Mouse (Mus musculus): ENCODE measurements around the gene Lig3. TPM values are rescaled to one million over a fixed set of nuclear protein-coding genes. Genes with fewer than 3 reads are reported as not detected.

The Lig3 gene
- total and polyA plus RNA-seq, 3 experiments, result 45.2 to 101 (median 45.7) TPM

- no peak; the same call in 1 of the 2 replicates for TF ChIP-seq POLR2AphosphoS2 (IDR thresholded peaks at IDR 0.05; ENCODE audit: low read depth, low read length)
- TF ChIP-seq PAX5 (IDR thresholded peaks at IDR 0.05; ENCODE audit: low read length), result no peak
- no peak for TF ChIP-seq USF1 (IDR thresholded peaks at IDR 0.05; ENCODE audit: low read depth, low read length)
- DNase-seq (ENCODE audit: extremely low read depth), result no peak
- Histone ChIP-seq H3K27me3 (replicated peaks) (no peaks in the 10 kb centered on the region), H3K4me3 (replicated peaks in 1 of 3; ENCODE audit: low read depth in 2 of 3, low read length in 2 of 3, poor library complexity in 1 of 3) (no peak overlapping the region), H3K9me3 (replicated peaks; ENCODE audit: low read length) (no peaks in the 10 kb centered on the region), H3K79me2 (replicated peaks; ENCODE audit: control insufficient read depth, extremely low read depth, insufficient read depth, poor library complexity, severe bottlenecking) (no peaks in the 10 kb centered on the region), H3K36me3 (replicated peaks in 1 of 2; ENCODE audit: control insufficient read depth in 1 of 2, insufficient read depth in 1 of 2, low read length in 1 of 2) (peaks cover 57 to 63% of the 10 kb centered on the region in 2 experiments), H3K4me1 (ENCODE audit: control insufficient read depth in 1 of 2, insufficient read depth in 2 of 2) (peaks cover 0 to 7% of the 10 kb centered on the region in 2 experiments; a peak in 2 of 4 replicates), H3K9ac (ENCODE audit: insufficient read depth, low read depth) (no peak overlapping the region), H3K4me2 (ENCODE audit: insufficient read depth, low read depth, poor library complexity, severe bottlenecking) (no peak overlapping the region), H3K27ac (ENCODE audit: insufficient read depth, low read depth) (no peak overlapping the region)
- dilution Hi-C loops (cut with MboI; ENCODE audit: extremely low pct_ligation_motif_present, extremely low pct_unique_long_range_greater_than_20kb, low sequenced_read_pairs), result no loop called here
- in situ Hi-C loops (cut with MboI; ENCODE audit: low pct_ligation_motif_present, low pct_unique_long_range_greater_than_20kb, low sequenced_read_pairs), result no loop called here
Measured at GRCm38 (mm10) chr11:82806656-82807055, 25.7 kb downstream of the Lig3 start.

DNA sequence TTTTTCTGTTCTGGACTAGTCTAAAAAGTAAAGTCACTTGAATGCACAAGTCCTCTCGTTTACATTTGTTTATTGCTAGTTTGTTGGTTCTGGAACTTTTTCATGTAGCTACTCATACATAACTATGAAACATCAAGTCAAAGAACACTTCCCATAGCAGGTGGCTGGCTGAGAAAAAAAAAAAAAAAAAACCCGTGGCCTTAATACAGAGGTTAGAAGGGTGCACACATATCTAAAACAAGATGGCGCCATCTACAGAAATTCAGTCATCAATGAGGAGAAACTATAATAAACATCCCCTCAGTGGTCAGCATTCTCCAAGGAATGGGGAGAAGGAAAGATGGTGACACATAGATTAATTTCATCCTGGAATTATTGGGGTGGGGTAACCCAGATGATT, 26.5 kb downstream of the Lig3 start:
- H3K36me3 ChIP-seq (replicated peaks in 1 of 2; ENCODE audit: control insufficient read depth in 1 of 2, insufficient read depth in 1 of 2, low read length in 1 of 2), result peaks cover 57 to 61% of the 10 kb centered on the region in 2 experiments

GRCm38 (mm10) chr11:82808485-82808884, 27.6 kb downstream of the Lig3 start:
- TF ChIP-seq MAFK (IDR thresholded peaks at IDR 0.05; ENCODE audit: insufficient replicate concordance, low read length), result no peak
- TF ChIP-seq SIN3A (IDR thresholded peaks at IDR 0.05; ENCODE audit: low read length), result no peak
- TF ChIP-seq ETS1 (conservative IDR thresholded peaks at IDR 0.05; ENCODE audit: low read depth, low read length), result no peak
- no peak for TF ChIP-seq CHD1 (IDR thresholded peaks at IDR 0.05; ENCODE audit: low read depth, low read length)
- no peak for TF ChIP-seq POLR2AphosphoS2 (IDR thresholded peaks at IDR 0.05; ENCODE audit: low read depth, low read length)
- no peak for TF ChIP-seq SMC3 (IDR thresholded peaks at IDR 0.05; ENCODE audit: low read depth, low read length)
- no peak for TF ChIP-seq PAX5 (IDR thresholded peaks at IDR 0.05; ENCODE audit: low read length)
- TF ChIP-seq JUN (IDR thresholded peaks at IDR 0.05; ENCODE audit: insufficient read depth, low read depth, low read length), result no peak
- TF ChIP-seq GABPA (IDR thresholded peaks at IDR 0.05; ENCODE audit: insufficient replicate concordance, low read depth, low read length), result no peak
- TF ChIP-seq EP300 (IDR thresholded peaks at IDR 0.05; ENCODE audit: low read length), result no peak
- TF ChIP-seq ZKSCAN1 (IDR thresholded peaks at IDR 0.05; ENCODE audit: borderline replicate concordance, low read depth, low read length), result no peak
- no peak for TF ChIP-seq RCOR1 (conservative IDR thresholded peaks at IDR 0.05; ENCODE audit: low read depth, low read length)
- TF ChIP-seq MEF2A (IDR thresholded peaks at IDR 0.05; ENCODE audit: borderline replicate concordance, low read depth, low read length), result no peak
- no peak for TF ChIP-seq MAZ (IDR thresholded peaks at IDR 0.05; ENCODE audit: low read depth, low read length)
- TF ChIP-seq HCFC1 (IDR thresholded peaks at IDR 0.05; ENCODE audit: low read depth, low read length), result no peak
- no peak for TF ChIP-seq UBTF (IDR thresholded peaks at IDR 0.05; ENCODE audit: low read depth, low read length)
- TF ChIP-seq ZC3H11A (IDR thresholded peaks at IDR 0.05; ENCODE audit: low read depth, low read length), result no peak
- TF ChIP-seq NRF1 (IDR thresholded peaks at IDR 0.05; ENCODE audit: low read depth, low read length), result no peak
- no peak for TF ChIP-seq USF2 (conservative IDR thresholded peaks at IDR 0.05; ENCODE audit: low read depth, low read length)
- TF ChIP-seq IRF4 (IDR thresholded peaks at IDR 0.05; ENCODE audit: low read depth, low read length), result no peak
- H3K4me2 ChIP-seq (ENCODE audit: insufficient read depth, low read depth, poor library complexity, severe bottlenecking), result no peak overlapping the region
- peaks cover 50 to 54% of the 10 kb centered on the region in 2 experiments for H3K36me3 ChIP-seq (replicated peaks in 1 of 2; ENCODE audit: control insufficient read depth in 1 of 2, insufficient read depth in 1 of 2, low read length in 1 of 2)
- H3K27me3 ChIP-seq (replicated peaks), result no peaks in the 10 kb centered on the region
- dilution Hi-C loops (cut with MboI; ENCODE audit: extremely low pct_ligation_motif_present, extremely low pct_unique_long_range_greater_than_20kb, low sequenced_read_pairs), result no loop called here
- peaks cover 0 to 7% of the 10 kb centered on the region in 2 experiments; a peak in 2 of 4 replicates for H3K4me1 ChIP-seq (ENCODE audit: control insufficient read depth in 1 of 2, insufficient read depth in 2 of 2)
- in situ Hi-C loops (cut with MboI; ENCODE audit: low pct_ligation_motif_present, low pct_unique_long_range_greater_than_20kb, low sequenced_read_pairs), result no loop called here
- no peak overlapping the region for H3K9ac ChIP-seq (ENCODE audit: insufficient read depth, low read depth)
- H3K27ac ChIP-seq (ENCODE audit: insufficient read depth, low read depth), result no peak overlapping the region
- H3K9me3 ChIP-seq (replicated peaks; ENCODE audit: low read length), result no peaks in the 10 kb centered on the region
- H3K79me2 ChIP-seq (replicated peaks; ENCODE audit: control insufficient read depth, extremely low read depth, insufficient read depth, poor library complexity, severe bottlenecking), result no peaks in the 10 kb centered on the region
- no peak for DNase-seq (ENCODE audit: extremely low read depth)
- H3K4me3 ChIP-seq (replicated peaks in 1 of 3; ENCODE audit: low read depth in 2 of 3, low read length in 2 of 3, poor library complexity in 1 of 3), result no peak overlapping the region

More for the DNA sequence above, 26.5 kb downstream of the Lig3 start:
- DNase-seq (ENCODE audit: extremely low read depth), result no peak
- H3K9me3 ChIP-seq (replicated peaks; ENCODE audit: low read length), result no peaks in the 10 kb centered on the region
- no peaks in the 10 kb centered on the region for H3K79me2 ChIP-seq (replicated peaks; ENCODE audit: control insufficient read depth, extremely low read depth, insufficient read depth, poor library complexity, severe bottlenecking)
- TF ChIP-seq JUND (conservative IDR thresholded peaks at IDR 0.05; ENCODE audit: low read depth, low read length) (no peak), ZNF384 (IDR thresholded peaks at IDR 0.05; ENCODE audit: low read depth, low read length) (peak; percentile 89), CTCF (conservative IDR thresholded peaks at IDR 0.05 in 1 of 2, IDR thresholded peaks at IDR 0.05 in 1 of 2; ENCODE audit: low read depth in 2 of 2, low read length in 2 of 2) (peak in 1 of 2 experiments; percentile 24; a peak in 1 of 4 replicates), RAD21 (IDR thresholded peaks at IDR 0.05; ENCODE audit: low read depth, low read length) (peak; percentile 12), SMC3 (IDR thresholded peaks at IDR 0.05; ENCODE audit: low read depth, low read length) (peak; percentile 23)
- in situ Hi-C loops (cut with MboI; ENCODE audit: low pct_ligation_motif_present, low pct_unique_long_range_greater_than_20kb, low sequenced_read_pairs), result no loop called here
- H3K4me2 ChIP-seq (ENCODE audit: insufficient read depth, low read depth, poor library complexity, severe bottlenecking), result no peak overlapping the region
- H3K4me1 ChIP-seq (ENCODE audit: control insufficient read depth in 1 of 2, insufficient read depth in 2 of 2), result peaks cover 0 to 7% of the 10 kb centered on the region in 2 experiments; a peak in 2 of 4 replicates
- H3K27me3 ChIP-seq (replicated peaks), result no peaks in the 10 kb centered on the region
- no peak overlapping the region for H3K9ac ChIP-seq (ENCODE audit: insufficient read depth, low read depth)
- no peak overlapping the region for H3K27ac ChIP-seq (ENCODE audit: insufficient read depth, low read depth)
- H3K4me3 ChIP-seq (replicated peaks in 1 of 3; ENCODE audit: low read depth in 2 of 3, low read length in 2 of 3, poor library complexity in 1 of 3), result no peak overlapping the region
- dilution Hi-C loops (cut with MboI; ENCODE audit: extremely low pct_ligation_motif_present, extremely low pct_unique_long_range_greater_than_20kb, low sequenced_read_pairs), result no loop called here

Data from CH12.LX (cell line).